Mouse (Mus musculus): ENCODE results near the gene Vstm2l. TPM values are rescaled to one million over a fixed set of nuclear protein-coding genes. Genes with fewer than 3 reads are reported as not detected.

Gene Vstm2l
- polyA plus RNA-seq, 1 experiment from 2014 or later: 0.30 TPM

Other genes starting within 250 kb of the Vstm2l start
- 76.6 and 79.3 TPM in 2 replicates for gene Ctnnbl1, start 177.3 kb upstream of the Vstm2l start, polyA plus RNA-seq (2016; fragmentation: Nextera tagmentation; extraction: Ambion mirVana)
- 28.1 and 35.3 TPM in 2 replicates for gene Tti1, start 113.8 kb downstream of the Vstm2l start, polyA plus RNA-seq (2016; fragmentation: Nextera tagmentation; extraction: Ambion mirVana)
- 55.2 and 57.1 TPM in 2 replicates for gene Rprd1b, start 113.8 kb downstream of the Vstm2l start, polyA plus RNA-seq (2016; fragmentation: Nextera tagmentation; extraction: Ambion mirVana)
- gene Tgm2, start 231.8 kb downstream of the Vstm2l start, polyA plus RNA-seq (2016; fragmentation: Nextera tagmentation; extraction: Ambion mirVana): 2.6 and 3.4 TPM in 2 replicates